Mouse (Mus musculus): ENCODE measurements around the gene Gm49395. TPM values are rescaled to one million over a fixed set of nuclear protein-coding genes. Genes with fewer than 3 reads are reported as not detected.

Gm49395 gene
- polyA plus RNA-seq, 1 experiment: 9.0 TPM

DNA sequence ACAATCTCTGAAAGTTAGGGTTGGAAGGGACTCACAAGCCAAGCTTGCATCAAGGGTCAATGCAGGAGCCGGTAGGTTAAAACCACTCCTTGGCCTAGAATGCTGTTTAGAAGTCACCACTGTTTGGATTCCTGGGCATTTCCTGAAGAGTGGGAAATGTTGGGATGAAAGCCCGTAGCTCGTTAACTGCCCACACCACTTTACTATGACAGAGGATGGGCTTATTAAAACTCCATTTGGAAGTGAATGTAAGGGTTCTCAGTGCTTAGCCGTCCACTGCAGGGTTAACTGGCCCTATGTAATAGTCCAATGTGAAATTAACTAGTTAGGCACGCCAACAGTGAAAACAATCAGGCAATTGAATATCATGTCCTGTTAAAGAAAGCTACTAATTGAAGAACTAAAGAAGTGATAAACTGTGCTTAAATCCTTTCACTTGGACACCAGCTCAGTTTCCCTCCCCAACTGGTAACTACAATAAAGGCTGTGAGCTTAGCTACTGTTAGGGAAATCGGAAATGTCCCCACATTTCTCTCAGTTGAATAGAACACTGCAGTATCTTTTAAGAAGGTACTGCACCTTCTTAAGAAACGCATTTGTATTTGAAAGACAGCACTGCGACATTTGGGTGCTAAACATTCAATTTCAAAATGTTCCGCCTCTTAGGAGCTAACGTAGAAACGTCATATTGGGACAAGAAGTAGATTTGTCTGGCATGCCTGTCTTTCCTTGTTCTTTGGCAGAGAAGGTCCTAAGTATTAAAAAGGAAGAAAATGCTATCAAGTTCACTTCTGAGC is 1.1 kb downstream of the Gm49395 start:
- WGBS: 14% methylated on average over 11 of the region's 11 CpGs
- Histone ChIP-seq H3K4me1 (ENCODE audit: control insufficient read depth, insufficient read depth, insufficient read length, low read length) (no peaks in the 10 kb centered on the region; the same call in 1 of the 2 replicates), H3K27ac (ENCODE audit: insufficient read depth, low read depth, low read length) (peak overlapping the region; percentile 87), H3K4me3 (ENCODE audit: low read depth, low read length) (peak overlapping the region; percentile 71; the same call in 1 of the 2 replicates), H3K36me3 (ENCODE audit: control insufficient read depth, insufficient read depth, low read length) (no peaks in the 10 kb centered on the region), H3K27me3 (ENCODE audit: control insufficient read depth, insufficient read depth, low read length) (no peaks in the 10 kb centered on the region)
- no peak for TF ChIP-seq CTCF (IDR thresholded peaks at IDR 0.05; ENCODE audit: extremely low read depth, insufficient read length, insufficient replicate concordance, low read depth, low read length)
- no peak for TF ChIP-seq POLR2A (IDR thresholded peaks at IDR 0.05; ENCODE audit: low read depth, low read length)

GRCm38 (mm10) chr13:115099381-115099780 is 2.3 kb downstream of the Gm49395 start:
- H3K36me3 ChIP-seq (ENCODE audit: control insufficient read depth, insufficient read depth, low read length): no peaks in the 10 kb centered on the region
- no peaks in the 10 kb centered on the region; the same call in 1 of the 2 replicates for H3K4me1 ChIP-seq (ENCODE audit: control insufficient read depth, insufficient read depth, insufficient read length, low read length)
- H3K27me3 ChIP-seq (ENCODE audit: control insufficient read depth, insufficient read depth, low read length): no peaks in the 10 kb centered on the region
- H3K27ac ChIP-seq (ENCODE audit: insufficient read depth, low read depth, low read length): peak overlapping the region; percentile 44
- peak overlapping the region; percentile 25; the same call in 1 of the 2 replicates for H3K4me3 ChIP-seq (ENCODE audit: low read depth, low read length)
- 80% methylated on average over 9 of the region's 9 CpGs for WGBS
- no peak for TF ChIP-seq CTCF (IDR thresholded peaks at IDR 0.05; ENCODE audit: extremely low read depth, insufficient read length, insufficient replicate concordance, low read depth, low read length)
- TF ChIP-seq POLR2A (IDR thresholded peaks at IDR 0.05; ENCODE audit: low read depth, low read length): no peak

GRCm38 (mm10) chr13:115098227-115098626 is 3.5 kb downstream of the Gm49395 start:
- no peaks in the 10 kb centered on the region for H3K27me3 ChIP-seq (ENCODE audit: control insufficient read depth, insufficient read depth, low read length)
- WGBS: 74% methylated on average over 3 of the region's 3 CpGs
- H3K27ac ChIP-seq (ENCODE audit: insufficient read depth, low read depth, low read length): no peak overlapping the region
- TF ChIP-seq CTCF (IDR thresholded peaks at IDR 0.05; ENCODE audit: extremely low read depth, insufficient read length, insufficient replicate concordance, low read depth, low read length): no peak
- no peak for TF ChIP-seq POLR2A (IDR thresholded peaks at IDR 0.05; ENCODE audit: low read depth, low read length)
- H3K4me1 ChIP-seq (ENCODE audit: control insufficient read depth, insufficient read depth, insufficient read length, low read length): no peaks in the 10 kb centered on the region; the same call in 1 of the 2 replicates
- H3K4me3 ChIP-seq (ENCODE audit: low read depth, low read length): no peak overlapping the region
- no peaks in the 10 kb centered on the region for H3K36me3 ChIP-seq (ENCODE audit: control insufficient read depth, insufficient read depth, low read length)

DNA sequence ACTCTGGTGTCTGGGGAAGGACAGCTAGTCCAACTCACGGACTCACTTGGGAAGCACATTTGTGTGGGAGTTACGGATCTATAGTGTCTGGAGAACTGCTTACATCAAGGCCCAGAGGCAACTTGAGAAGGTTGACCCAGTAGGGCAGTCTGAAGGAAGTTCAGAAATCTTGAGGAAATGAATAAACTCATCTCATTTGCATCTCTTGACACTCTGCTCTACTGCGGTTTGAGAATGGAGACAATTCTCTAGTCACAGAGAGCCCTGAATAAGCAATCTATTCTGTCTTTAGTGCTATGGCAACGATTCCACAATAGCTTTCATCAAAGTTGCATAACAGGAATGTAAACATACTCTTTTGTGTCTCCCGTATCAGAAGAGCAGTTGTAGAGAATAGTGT is 4.8 kb downstream of the Gm49395 start:
- 0 out of 2 replicates have a peak, but pooled peaks cover 2% of the 10 kb centered on the region for H3K36me3 ChIP-seq (ENCODE audit: control insufficient read depth, insufficient read depth, low read length)
- no peak overlapping the region for H3K27ac ChIP-seq (ENCODE audit: insufficient read depth, low read depth, low read length)
- WGBS: 53% methylated on average over 5 of the region's 5 CpGs
- H3K4me3 ChIP-seq (ENCODE audit: low read depth, low read length): no peak overlapping the region
- H3K27me3 ChIP-seq (ENCODE audit: control insufficient read depth, insufficient read depth, low read length): no peaks in the 10 kb centered on the region
- no peaks in the 10 kb centered on the region; the same call in 1 of the 2 replicates for H3K4me1 ChIP-seq (ENCODE audit: control insufficient read depth, insufficient read depth, insufficient read length, low read length)
- TF ChIP-seq CTCF (IDR thresholded peaks at IDR 0.05; ENCODE audit: extremely low read depth, insufficient read length, insufficient replicate concordance, low read depth, low read length): no peak
- TF ChIP-seq POLR2A (IDR thresholded peaks at IDR 0.05; ENCODE audit: low read depth, low read length): no peak

- H3K36me3 ChIP-seq (ENCODE audit: control insufficient read depth, insufficient read depth, low read length): 0 out of 2 replicates have a peak, but pooled peaks cover 2% of the 10 kb centered on the region
- WGBS: 4% methylated on average over 2 of the region's 2 CpGs
- TF ChIP-seq POLR2A (IDR thresholded peaks at IDR 0.05; ENCODE audit: low read depth, low read length) (no peak), CTCF (IDR thresholded peaks at IDR 0.05; ENCODE audit: extremely low read depth, insufficient read length, insufficient replicate concordance, low read depth, low read length) (no peak)
- no peaks in the 10 kb centered on the region for H3K27me3 ChIP-seq (ENCODE audit: control insufficient read depth, insufficient read depth, low read length)
- H3K27ac ChIP-seq (ENCODE audit: insufficient read depth, low read depth, low read length): no peak overlapping the region
- H3K4me1 ChIP-seq (ENCODE audit: control insufficient read depth, insufficient read depth, insufficient read length, low read length): peaks cover 2% of the 10 kb centered on the region; the same call in 1 of the 2 replicates
- no peak overlapping the region for H3K4me3 ChIP-seq (ENCODE audit: low read depth, low read length)
Measured at GRCm38 (mm10) chr13:115096216-115096615, 5.5 kb downstream of the Gm49395 start.

DNA sequence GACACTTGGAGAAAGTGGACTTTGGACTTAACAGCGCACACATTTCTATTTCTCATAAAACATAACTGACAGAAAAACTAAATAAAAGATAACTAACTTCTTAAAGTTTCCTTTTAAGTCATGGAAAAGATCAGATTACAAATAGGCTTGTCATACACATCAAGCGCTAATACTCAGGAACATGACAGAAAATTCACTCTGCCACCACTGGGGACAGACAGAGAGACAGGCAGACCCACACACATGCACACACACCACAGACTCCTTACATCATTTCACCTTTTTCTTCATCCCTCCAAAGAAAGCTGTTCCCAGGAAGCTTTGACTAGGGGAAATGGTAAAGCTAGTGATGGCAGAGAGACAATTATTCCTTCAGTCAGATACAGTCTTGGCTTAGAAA is 6.3 kb downstream of the Gm49395 start:
- H3K36me3 ChIP-seq (ENCODE audit: control insufficient read depth, insufficient read depth, low read length): 0 out of 2 replicates have a peak, but pooled peaks cover 2% of the 10 kb centered on the region
- TF ChIP-seq CTCF (IDR thresholded peaks at IDR 0.05; ENCODE audit: extremely low read depth, insufficient read length, insufficient replicate concordance, low read depth, low read length) (no peak), POLR2A (IDR thresholded peaks at IDR 0.05; ENCODE audit: low read depth, low read length) (no peak)
- H3K27me3 ChIP-seq (ENCODE audit: control insufficient read depth, insufficient read depth, low read length): no peaks in the 10 kb centered on the region
- H3K4me3 ChIP-seq (ENCODE audit: low read depth, low read length): no peak overlapping the region
- H3K4me1 ChIP-seq (ENCODE audit: control insufficient read depth, insufficient read depth, insufficient read length, low read length): peaks cover 6% of the 10 kb centered on the region; the same call in 1 of the 2 replicates
- 38% methylated on average over 2 of the region's 2 CpGs for WGBS
- no peak overlapping the region for H3K27ac ChIP-seq (ENCODE audit: insufficient read depth, low read depth, low read length)

DNA sequence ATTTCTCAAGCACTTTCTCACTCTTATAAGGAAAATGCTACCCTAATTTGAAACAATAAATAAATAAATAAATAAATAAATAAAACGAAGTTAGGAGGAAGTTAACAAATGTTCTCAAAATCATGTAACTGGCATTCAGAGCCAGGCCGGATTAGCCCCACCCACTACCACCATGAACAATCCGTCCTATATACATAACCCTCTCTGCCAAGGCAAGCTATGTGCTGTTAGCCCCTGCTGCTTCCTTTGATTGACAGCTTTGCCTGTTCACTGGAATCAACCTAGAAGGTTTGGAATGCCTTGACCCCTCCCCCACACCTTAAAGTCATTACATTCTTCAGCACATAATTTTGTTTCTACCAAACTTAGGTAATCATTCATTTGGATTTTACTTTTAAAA is 10.2 kb downstream of the Gm49395 start:
- peaks cover 18% of the 10 kb centered on the region for H3K4me1 ChIP-seq (ENCODE audit: control insufficient read depth, insufficient read depth, insufficient read length, low read length)
- H3K27me3 ChIP-seq (ENCODE audit: control insufficient read depth, insufficient read depth, low read length): no peaks in the 10 kb centered on the region
- no peak overlapping the region for H3K27ac ChIP-seq (ENCODE audit: insufficient read depth, low read depth, low read length)
- H3K4me3 ChIP-seq (ENCODE audit: low read depth, low read length): no peak overlapping the region
- TF ChIP-seq POLR2A (IDR thresholded peaks at IDR 0.05; ENCODE audit: low read depth, low read length) (no peak), CTCF (IDR thresholded peaks at IDR 0.05; ENCODE audit: extremely low read depth, insufficient read length, insufficient replicate concordance, low read depth, low read length) (no peak)
- WGBS: 56% methylated on average over 3 of the region's 3 CpGs
- H3K36me3 ChIP-seq (ENCODE audit: control insufficient read depth, insufficient read depth, low read length): peaks cover 8% of the 10 kb centered on the region

Measured in small intestine, adult 2 months (tissue).